Mouse (Mus musculus) MEL (cell line): ENCODE data around the gene Gtf2a1l.

Experiments
- BHLHE40 ChIP-seq: IDR thresholded peaks from 2 replicates; pipeline ENCODE4 v1.6.1; 2012; ENCODE audit warnings: low read depth, mild to moderate bottlenecking, inconsistent platforms, low read length, improper control_type of control experiment, borderline replicate concordance
- CTCF ChIP-seq, 3 experiments: IDR thresholded peaks in 2 of 3; conservative IDR thresholded peaks in 1 of 3; 2 replicates each; pipeline ENCODE4 v1.5.1; 2011 to 2012; ENCODE audit warnings: low read length in 3 of 3, low read depth in 2 of 3, mild to moderate bottlenecking in 2 of 3, improper control_type of control experiment in 1 of 3, inconsistent platforms in 1 of 3, mixed read lengths in 1 of 3, moderate library complexity in 1 of 3; ENCODE audit not compliant: control insufficient read depth in 1 of 3, insufficient read depth in 1 of 3, poor library complexity in 1 of 3, severe bottlenecking in 1 of 3
- GABPA ChIP-seq: IDR thresholded peaks from 2 replicates; pipeline ENCODE4 v1.6.1; 2012; ENCODE audit warnings: low read depth, mild to moderate bottlenecking, inconsistent platforms, low read length, improper control_type of control experiment, moderate library complexity
- POLR2A ChIP-seq, 2 experiments: IDR thresholded peaks; 2 replicates each; pipeline ENCODE4 v1.6.1; 2011 to 2012; ENCODE audit warnings: low read length in 2 of 2, mild to moderate bottlenecking in 2 of 2, control low read depth in 1 of 2, improper control_type of control experiment in 1 of 2, low read depth in 1 of 2, moderate library complexity in 1 of 2; ENCODE audit not compliant: control insufficient read depth in 1 of 2, insufficient read depth in 1 of 2, poor library complexity in 1 of 2
- USF1 ChIP-seq: IDR thresholded peaks from 2 replicates; pipeline ENCODE4 v1.6.1; 2014; ENCODE audit warnings: low read depth, mild to moderate bottlenecking, inconsistent platforms, low read length, improper control_type of control experiment, moderate library complexity
- ZC3H11A ChIP-seq: IDR thresholded peaks from 2 replicates; pipeline ENCODE4 v1.6.1; 2012; ENCODE audit warnings: low read depth, mild to moderate bottlenecking, inconsistent platforms, low read length, improper control_type of control experiment

- TF ChIP-seq ZC3H11A: no peak
- TF ChIP-seq CTCF (IDR thresholded peaks at IDR 0.05 in 2 of 3, conservative IDR thresholded peaks at IDR 0.05 in 1 of 3; ENCODE audit: control insufficient read depth in 1 of 3, insufficient read depth in 1 of 3, low read depth in 2 of 3, low read length in 3 of 3, poor library complexity in 1 of 3, severe bottlenecking in 1 of 3): no peak
- TF ChIP-seq BHLHE40: no peak
- TF ChIP-seq GABPA: no peak
- TF ChIP-seq POLR2A (IDR thresholded peaks at IDR 0.05; ENCODE audit: control insufficient read depth in 1 of 2, insufficient read depth in 1 of 2, low read depth in 1 of 2, low read length in 2 of 2, poor library complexity in 1 of 2): no peak
- no peak for TF ChIP-seq USF1
Measured at GRCm38 (mm10) chr17:88668452-88668851, at the start of gene Gtf2a1l.
